Comparison of ENCODE assay signal across 14 mouse cellular contexts in the genomic region with DNA sequence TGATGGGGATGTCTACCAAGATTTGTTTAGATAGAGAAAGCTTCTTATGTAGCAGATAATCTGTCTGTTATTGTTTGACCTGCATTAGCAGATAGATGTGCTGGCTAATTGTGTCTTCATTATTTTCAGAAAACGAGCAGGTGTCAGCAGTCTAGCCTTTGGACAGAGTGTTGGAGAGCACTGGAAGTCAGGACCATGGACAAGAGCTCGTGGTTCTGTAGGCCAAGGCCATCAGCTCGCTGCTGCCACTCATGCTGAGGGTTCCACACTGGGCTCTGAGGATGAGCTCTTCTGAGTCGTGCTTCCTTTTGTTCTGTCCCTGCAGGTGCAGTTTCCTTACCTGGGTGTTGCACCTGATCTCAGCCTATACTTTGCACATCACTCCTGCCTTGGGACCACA.
DNase-seq lines count a peak whose midpoint lies in the region; ATAC-seq and TF ChIP-seq lines count a peak whose summit lies in the region.
"Had no signal": no experiment of that assay in that cellular context is flagged by ENCODE, and none has a peak within 500 bp of the region (broad histone marks: within the 10 kb centered on the region; RNA-seq: fewer than 3 reads in every experiment).

No protein-coding gene starts in this region.

- no peak overlapping the region for H3K4me3 ChIP-seq in kidney, adult 2 months (ENCODE audit: insufficient read depth, low read depth, low read length)
- H3K4me3 ChIP-seq in MEL (ENCODE audit: control insufficient read depth in 1 of 2, insufficient read depth in 1 of 2, low read depth in 2 of 2, low read length in 2 of 2): no peak overlapping the region
- H3K4me3 ChIP-seq in embryonic facial prominence, embryonic 14.5 days (ENCODE audit: low read depth, low read length): no peak overlapping the region
- no peak overlapping the region for H3K4me3 ChIP-seq in midbrain, embryonic 16.5 days (ENCODE audit: low read depth, low read length)
- H3K4me3 ChIP-seq: heart, embryonic 13.5 days; left cerebral cortex, adult 2 months; midbrain, embryonic 12.5 days had no signal

- no peaks in the 10 kb centered on the region for H3K79me2 ChIP-seq in MEL (ENCODE audit: control insufficient read depth, insufficient read depth, low read length, poor library complexity)

- TF ChIP-seq EP300 in MEL (IDR thresholded peaks at IDR 0.05; ENCODE audit: low read depth in 1 of 2, low read length in 2 of 2): no peak

- TF ChIP-seq CTCF in kidney, adult 2 months (conservative IDR thresholded peaks at IDR 0.05; ENCODE audit: insufficient read depth, insufficient read length, low read depth, low read length): no peak
- no peak for TF ChIP-seq CTCF in MEL (IDR thresholded peaks at IDR 0.05 in 2 of 3, conservative IDR thresholded peaks at IDR 0.05 in 1 of 3; ENCODE audit: control insufficient read depth in 1 of 3, insufficient read depth in 1 of 3, low read depth in 2 of 3, low read length in 3 of 3, poor library complexity in 1 of 3, severe bottlenecking in 1 of 3)

- DNase-seq in adrenal gland, adult (ENCODE audit: inconsistent age in 2 of 2, low spot score in 1 of 2): peak; percentile 57 to 79
- DNase-seq in adrenal gland, postnatal 4 days (ENCODE audit: low spot score in 2 of 2): no peak
- peak; percentile 19 for DNase-seq in kidney, adult 2 months
- DNase-seq in kidney, adult 8-10 months: no peak
- DNase-seq in MEL (ENCODE audit: low read depth, low spot score): peak; percentile 62
- DNase-seq in embryonic facial prominence, embryonic 14.5 days (ENCODE audit: low spot score): peak; percentile 12
- DNase-seq in urinary bladder, postnatal 4 days (ENCODE audit: low spot score in 2 of 2): no peak
- DNase-seq: cerebellum, postnatal 10 days; thymus, postnatal 25 days had no signal

- TF ChIP-seq POLR2A in kidney, adult 2 months (IDR thresholded peaks at IDR 0.05; ENCODE audit: low read depth, low read length): no peak
- TF ChIP-seq POLR2A in MEL (IDR thresholded peaks at IDR 0.05; ENCODE audit: control insufficient read depth in 1 of 2, insufficient read depth in 1 of 2, low read depth in 1 of 2, low read length in 2 of 2, poor library complexity in 1 of 2): no peak

- no peak overlapping the region for H3K4me2 ChIP-seq in embryonic facial prominence, embryonic 14.5 days (ENCODE audit: low read depth, low read length)
- no peak overlapping the region for H3K4me2 ChIP-seq in midbrain, embryonic 16.5 days (ENCODE audit: low read length)
- H3K4me2 ChIP-seq: heart, embryonic 13.5 days; midbrain, embryonic 12.5 days had no signal

- ATAC-seq in embryonic facial prominence, embryonic 14.5 days (ENCODE audit: low read depth): no peak
- no peak for ATAC-seq in midbrain, embryonic 16.5 days
- ATAC-seq: forebrain, embryonic 16.5 days had no signal

- no peaks in the 10 kb centered on the region for H3K4me1 ChIP-seq in kidney, adult 2 months (ENCODE audit: control insufficient read depth, insufficient read depth, low read length)
- 0 out of 4 replicates have a peak, but pooled peaks cover 0 to 3% of the 10 kb centered on the region in 2 experiments for H3K4me1 ChIP-seq in MEL (ENCODE audit: control insufficient read depth in 1 of 2, insufficient read depth in 2 of 2, low read length in 2 of 2)
- no peaks in the 10 kb centered on the region for H3K4me1 ChIP-seq in embryonic facial prominence, embryonic 14.5 days (ENCODE audit: control insufficient read depth, insufficient read depth, low read length)
- H3K4me1 ChIP-seq in midbrain, embryonic 16.5 days (ENCODE audit: control insufficient read depth, insufficient read depth, low read length): no peaks in the 10 kb centered on the region
- H3K4me1 ChIP-seq: heart, embryonic 13.5 days; midbrain, embryonic 12.5 days had no signal

- H3K27me3 ChIP-seq in kidney, adult 2 months (replicated peaks; ENCODE audit: control insufficient read depth, insufficient read depth, low read length): no peaks in the 10 kb centered on the region
- H3K27me3 ChIP-seq in MEL (ENCODE audit: control insufficient read depth in 1 of 2, insufficient read depth in 2 of 2, low read length in 2 of 2): no peaks in the 10 kb centered on the region
- H3K27me3 ChIP-seq in embryonic facial prominence, embryonic 14.5 days (replicated peaks; ENCODE audit: control insufficient read depth, insufficient read depth, low read length): no peaks in the 10 kb centered on the region
- H3K27me3 ChIP-seq in midbrain, embryonic 16.5 days (ENCODE audit: control insufficient read depth, insufficient read depth, low read depth, low read length): no peaks in the 10 kb centered on the region
- H3K27me3 ChIP-seq: heart, embryonic 13.5 days; midbrain, embryonic 12.5 days had no signal

- H3K9ac ChIP-seq in MEL (ENCODE audit: control insufficient read depth, low read depth, low read length, poor library complexity, severe bottlenecking): no peak overlapping the region
- H3K9ac ChIP-seq in embryonic facial prominence, embryonic 14.5 days (ENCODE audit: low read depth, low read length): no peak overlapping the region
- H3K9ac ChIP-seq in midbrain, embryonic 16.5 days (ENCODE audit: low read depth, low read length): no peak overlapping the region
- H3K9ac ChIP-seq: heart, embryonic 13.5 days; midbrain, embryonic 12.5 days had no signal

- H3K9me3 ChIP-seq in MEL (replicated peaks; ENCODE audit: insufficient read depth, low read length): no peaks in the 10 kb centered on the region
- no peaks in the 10 kb centered on the region for H3K9me3 ChIP-seq in embryonic facial prominence, embryonic 14.5 days (ENCODE audit: control insufficient read depth, low read length)
- no peaks in the 10 kb centered on the region for H3K9me3 ChIP-seq in midbrain, embryonic 16.5 days (replicated peaks; ENCODE audit: control insufficient read depth, low read length, poor library complexity, severe bottlenecking)
- H3K9me3 ChIP-seq: heart, embryonic 13.5 days; midbrain, embryonic 12.5 days had no signal

- 51% methylated on average over 4 of the region's 4 CpGs for WGBS in kidney, adult 2 months
- WGBS in embryonic facial prominence, embryonic 14.5 days: 67% methylated on average over 4 of the region's 4 CpGs
- WGBS in midbrain, embryonic 16.5 days: 71% methylated on average over 4 of the region's 4 CpGs

- H3K36me3 ChIP-seq in kidney, adult 2 months (ENCODE audit: control insufficient read depth, insufficient read depth, low read length): peaks cover 1% of the 10 kb centered on the region; the same call in 1 of the 2 replicates
- peaks cover 0 to 13% of the 10 kb centered on the region in 2 experiments; a peak in 2 of 4 replicates for H3K36me3 ChIP-seq in MEL (ENCODE audit: control insufficient read depth in 1 of 2, insufficient read depth in 2 of 2, low read length in 2 of 2)
- peaks cover 51% of the 10 kb centered on the region for H3K36me3 ChIP-seq in embryonic facial prominence, embryonic 14.5 days (ENCODE audit: control insufficient read depth, insufficient read depth, low read length)
- peaks cover 23% of the 10 kb centered on the region for H3K36me3 ChIP-seq in midbrain, embryonic 16.5 days (ENCODE audit: control insufficient read depth, insufficient read depth, low read length)

- TF ChIP-seq RAD21 in MEL (IDR thresholded peaks at IDR 0.05; ENCODE audit: low read depth, low read length): no peak

- H3K27ac ChIP-seq in kidney, adult 2 months (ENCODE audit: insufficient read depth, low read depth, low read length): no peak overlapping the region
- H3K27ac ChIP-seq in MEL (ENCODE audit: control insufficient read depth, low read depth, low read length): no peak overlapping the region
- H3K27ac ChIP-seq in embryonic facial prominence, embryonic 14.5 days (replicated peaks; ENCODE audit: low read depth, low read length): no peak overlapping the region
- no peak overlapping the region for H3K27ac ChIP-seq in midbrain, embryonic 16.5 days (ENCODE audit: low read length)
- H3K27ac ChIP-seq: heart, embryonic 13.5 days; left cerebral cortex, adult 2 months; midbrain, embryonic 12.5 days had no signal

TF ChIP-seq in MEL, 35 proteins besides CTCF, POLR2A, EP300 and RAD21:
- TF ChIP-seq ZKSCAN1 (IDR thresholded peaks at IDR 0.05; ENCODE audit: low read depth, low read length) (no peak), ZMIZ1 (IDR thresholded peaks at IDR 0.05; ENCODE audit: low read depth, low read length) (no peak), ZNF384 (IDR thresholded peaks at IDR 0.05; ENCODE audit: low read depth, low read length) (no peak), SIN3A (IDR thresholded peaks at IDR 0.05; ENCODE audit: low read length) (peak; percentile 87), SMC3 (IDR thresholded peaks at IDR 0.05; ENCODE audit: low read depth, low read length) (0 out of 2 replicates have a peak, but pooled peaks have one; percentile 7), MXI1 (IDR thresholded peaks at IDR 0.05; ENCODE audit: low read depth, low read length) (peak; percentile 56; the same call in 1 of the 2 replicates)

Comparison
In these comparisons a context has a peak if more than half of its experiments do, and no peak if none do; other contexts are left out.
1. DNase-seq: peak in adrenal gland, adult (2 of 2), kidney, adult 2 months (single experiment), MEL (single experiment) and embryonic facial prominence, embryonic 14.5 days (single experiment); none in adrenal gland, postnatal 4 days (0 of 2), kidney, adult 8-10 months (0 of 2) and urinary bladder, postnatal 4 days (0 of 2).